Mouse (Mus musculus) CH12.LX (cell line): ENCODE measurements at regions not wholly inside any gene's neighbourhood (a gene's known extent, or its start where the extent isn't known, plus 50 kb on each side); places are given as distances from the start of the nearest gene placed in this dataset.

Source experiments
- BHLHE40 ChIP-seq: IDR thresholded peaks from 2 replicates; pipeline ENCODE4 v1.6.1; 2011; ENCODE audit warnings: mild to moderate bottlenecking, low read depth, low read length, improper control_type of control experiment
- CHD2 ChIP-seq: IDR thresholded peaks from 2 replicates; pipeline ENCODE4 v1.6.1; 2011; ENCODE audit warnings: low read length, improper control_type of control experiment
- CTCF ChIP-seq, 2 experiments: IDR thresholded peaks in 1 of 2; conservative IDR thresholded peaks in 1 of 2; 2 replicates each; pipeline ENCODE4 v1.5.1; 2011 to 2012; ENCODE audit warnings: low read depth in 2 of 2, low read length in 2 of 2, improper control_type of control experiment in 1 of 2, inconsistent platforms in 1 of 2, mild to moderate bottlenecking in 1 of 2, moderate library complexity in 1 of 2
- ELF1 ChIP-seq: IDR thresholded peaks from 2 replicates; pipeline ENCODE4 v1.6.1; 2014; ENCODE audit warnings: low read depth, mild to moderate bottlenecking, inconsistent platforms, low read length, improper control_type of control experiment
- EP300 ChIP-seq: IDR thresholded peaks from 2 replicates; pipeline ENCODE4 v1.6.1; 2011; ENCODE audit warnings: low read length, improper control_type of control experiment
- HCFC1 ChIP-seq: IDR thresholded peaks from 2 replicates; pipeline ENCODE4 v1.6.1; 2012; ENCODE audit warnings: low read depth, mild to moderate bottlenecking, inconsistent platforms, low read length, improper control_type of control experiment
- MAX ChIP-seq: IDR thresholded peaks from 2 replicates; pipeline ENCODE4 v1.6.1; 2011; ENCODE audit warnings: low read length, improper control_type of control experiment
- NELFE ChIP-seq: IDR thresholded peaks from 2 replicates; pipeline ENCODE4 v1.6.1; 2011; ENCODE audit warnings: low read depth, low read length, improper control_type of control experiment
- POLR2A ChIP-seq: IDR thresholded peaks from 2 replicates; pipeline ENCODE4 v1.6.1; 2011; ENCODE audit warnings: low read depth, mild to moderate bottlenecking, improper control_type of control experiment, low read length
- POLR2AphosphoS2 ChIP-seq: IDR thresholded peaks from 2 replicates; pipeline ENCODE4 v1.6.1; 2011; ENCODE audit warnings: low read depth, low read length, improper control_type of control experiment
- TCF12 ChIP-seq: IDR thresholded peaks from 2 replicates; pipeline ENCODE4 v1.6.1; 2014; ENCODE audit warnings: low read depth, mild to moderate bottlenecking, inconsistent platforms, low read length, improper control_type of control experiment
- UBTF ChIP-seq: IDR thresholded peaks from 2 replicates; pipeline ENCODE4 v1.6.1; 2012; ENCODE audit warnings: low read depth, mild to moderate bottlenecking, inconsistent platforms, low read length, improper control_type of control experiment, moderate library complexity
- USF2 ChIP-seq: conservative IDR thresholded peaks from 2 replicates; pipeline ENCODE4 v1.6.1; 2011; ENCODE audit warnings: low read depth, low read length, improper control_type of control experiment
- ZMIZ1 ChIP-seq: IDR thresholded peaks from 2 replicates; pipeline ENCODE4 v1.6.1; 2012; ENCODE audit warnings: low read depth, mild to moderate bottlenecking, inconsistent platforms, low read length, improper control_type of control experiment

GRCm38 (mm10) chr10:51952021-51952420 lies 70.3 kb upstream of the Vgll2 start:
- TF ChIP-seq EP300 (no peak), CTCF (conservative IDR thresholded peaks at IDR 0.05 in 1 of 2, IDR thresholded peaks at IDR 0.05 in 1 of 2; ENCODE audit: low read depth in 2 of 2, low read length in 2 of 2) (peak; percentile 7 to 62; a peak in 3 of 4 replicates), TCF12 (no peak), BHLHE40 (no peak), POLR2A (no peak), POLR2AphosphoS2 (no peak), HCFC1 (no peak), CHD2 (no peak), USF2 (no peak), MAX (no peak), ELF1 (no peak), ZMIZ1 (no peak), NELFE (no peak), UBTF (no peak)
